Mouse (Mus musculus) hindbrain, embryonic 12.5 days (tissue): ENCODE data around the gene Pkmyt1. TPM values are rescaled to one million over a fixed set of nuclear protein-coding genes. Genes with fewer than 3 reads are reported as not detected.

ENCODE experiments used
- ATAC-seq: fragments of 200-750 bp; cut with Nextera tagmentation; 2 replicates; pipeline ENCODE4 v1.8.0; 2017; ENCODE audit warnings: moderate TSS enrichment; ENCODE audit not compliant: low FRiP score
- H3K27ac ChIP-seq: fragments of 300-500 bp; sonication (generic); 2 replicates; pipeline ENCODE4 v1.5.1; 2016; ENCODE audit warnings: mild to moderate bottlenecking
- H3K27me3 ChIP-seq: fragments of 300-500 bp; sonication (generic); 2 replicates; pipeline ENCODE4 v1.6.1; 2016; ENCODE audit warnings: mild to moderate bottlenecking
- H3K36me3 ChIP-seq: fragments of 300-500 bp; sonication (generic); 2 replicates; pipeline ENCODE4 v1.6.1; 2016; ENCODE audit warnings: mild to moderate bottlenecking
- H3K4me1 ChIP-seq: fragments of 300-500 bp; sonication (generic); 2 replicates; pipeline ENCODE4 v1.6.1; 2016
- H3K4me2 ChIP-seq: fragments of 300-500 bp; sonication (generic); replicated peaks from 2 replicates; pipeline ENCODE4 v1.6.1; 2016; ENCODE audit warnings: mild to moderate bottlenecking
- H3K4me3 ChIP-seq: fragments of 300-500 bp; sonication (generic); 2 replicates; pipeline ENCODE4 v1.5.1; 2016; ENCODE audit warnings: mild to moderate bottlenecking
- H3K9ac ChIP-seq: fragments of 300-500 bp; sonication (generic); 2 replicates; pipeline ENCODE4 v1.6.1; 2016; ENCODE audit warnings: mild to moderate bottlenecking, moderate library complexity
- H3K9me3 ChIP-seq: fragments of 300-500 bp; sonication (generic); replicated peaks from 2 replicates; pipeline ENCODE4 v1.6.1; 2016; ENCODE audit warnings: mild to moderate bottlenecking
- WGBS: fragments of 180-500 bp; shearing (Covaris S2); methylation state at CpG from one replicate; pipeline ENCODE4 v1.1.7; 2016; 5-methylcytosine and 5-hydroxymethylcytosine counted together
- polyA plus RNA-seq: library from polyadenylated mRNA; unstranded; fragments of >200 nt; fragmentation: Nextera tagmentation; extraction: Ambion mirVana; gene quantifications from 2 replicates; pipeline ENCODE4 v1.2.1, GENCODE M21; 2016

Gene Pkmyt1
- 29.1 and 31.2 TPM in 2 replicates for polyA plus RNA-seq

GRCm38 (mm10) chr17:23725999-23726757 lies at the start of gene Pkmyt1:
Gene Pkmyt1 (plus strand): TSS chr17:23726336.
- ATAC-seq: peak; percentile 95
- no peaks in the 10 kb centered on the region for H3K36me3 ChIP-seq
- 2% methylated on average over 64 of the region's 73 CpGs for WGBS
- peak within 1 kb of the TSS; percentile 82 for H3K9ac ChIP-seq
- H3K4me3 ChIP-seq: peak within 1 kb of the TSS; percentile 88
- no peaks in the 10 kb centered on the region for H3K9me3 ChIP-seq
- peak within 1 kb of the TSS; percentile 73 for H3K27ac ChIP-seq
- peaks cover 5% of the 10 kb centered on the region; the same call in 1 of the 2 replicates for H3K4me1 ChIP-seq
- peak within 1 kb of the TSS; percentile 97 for H3K4me2 ChIP-seq
- H3K27me3 ChIP-seq: no peaks in the 10 kb centered on the region

- Histone ChIP-seq H3K9ac (peak overlapping the region; percentile 54), H3K36me3 (no peaks in the 10 kb centered on the region), H3K27me3 (peaks cover 66% of the 10 kb centered on the region), H3K4me3 (peak overlapping the region; percentile 35), H3K9me3 (no peaks in the 10 kb centered on the region), H3K4me2 (peak overlapping the region; percentile 91), H3K4me1 (peaks cover 36% of the 10 kb centered on the region), H3K27ac (no peak overlapping the region)
- ATAC-seq: no peak
- WGBS: under 1% methylated on average over 36 of the region's 37 CpGs
These were observed 49.6 kb upstream of the Pkmyt1 start for GRCm38 (mm10) chr17:23676473-23677031.

- Histone ChIP-seq H3K9me3 (no peaks in the 10 kb centered on the region), H3K9ac (peak within 1 kb of the TSS; percentile 54), H3K27ac (no peak within 1 kb of the TSS), H3K27me3 (peaks cover 73% of the 10 kb centered on the region), H3K4me3 (peak within 1 kb of the TSS; percentile 35), H3K36me3 (no peaks in the 10 kb centered on the region), H3K4me1 (peaks cover 36% of the 10 kb centered on the region), H3K4me2 (peak within 1 kb of the TSS; percentile 91)
- no peak; the same call in 1 of the 2 replicates for ATAC-seq
- under 1% methylated on average over 34 of the region's 34 CpGs for WGBS
These were observed 48.9 kb upstream of the Pkmyt1 start, which contains the start of gene Tnfrsf12a for GRCm38 (mm10) chr17:23677236-23677679. Gene Tnfrsf12a (minus strand): TSS chr17:23677468.

GRCm38 (mm10) chr17:23679127-23679835 lies 46.9 kb upstream of the Pkmyt1 start, which contains the start of gene Cldn6:
Gene Cldn6 (plus strand): TSS chr17:23679249.
- Histone ChIP-seq H3K9ac (no peak within 1 kb of the TSS), H3K4me2 (peak within 1 kb of the TSS; percentile 19), H3K36me3 (no peaks in the 10 kb centered on the region), H3K27ac (no peak within 1 kb of the TSS), H3K4me1 (peaks cover 40% of the 10 kb centered on the region), H3K4me3 (peak within 1 kb of the TSS; percentile 16), H3K9me3 (no peaks in the 10 kb centered on the region), H3K27me3 (peaks cover 94% of the 10 kb centered on the region)
- ATAC-seq: no peak
- WGBS: 1% methylated on average over 37 of the region's 38 CpGs

- Histone ChIP-seq H3K4me1 (peaks cover 38% of the 10 kb centered on the region), H3K27me3 (peaks cover 88% of the 10 kb centered on the region), H3K4me3 (peak overlapping the region; percentile 16; the same call in 1 of the 2 replicates), H3K36me3 (no peaks in the 10 kb centered on the region), H3K27ac (no peak overlapping the region), H3K9ac (no peak overlapping the region), H3K9me3 (no peaks in the 10 kb centered on the region), H3K4me2 (peak overlapping the region; percentile 19; the same call in 1 of the 2 replicates)
- 80% methylated on average over 9 of the region's 9 CpGs for WGBS
- no peak for ATAC-seq
These were observed 45.8 kb upstream of the Pkmyt1 start for GRCm38 (mm10) chr17:23680336-23680735.

- Histone ChIP-seq H3K4me3 (peak overlapping the region; percentile 16; the same call in 1 of the 2 replicates), H3K9ac (no peak overlapping the region), H3K4me1 (peaks cover 31% of the 10 kb centered on the region), H3K27ac (no peak overlapping the region), H3K9me3 (no peaks in the 10 kb centered on the region), H3K36me3 (no peaks in the 10 kb centered on the region), H3K27me3 (peaks cover 80% of the 10 kb centered on the region), H3K4me2 (0 out of 2 replicates have a peak overlapping the region, but pooled peaks have one; percentile 19)
- no peak for ATAC-seq
- WGBS: 78% methylated on average over 10 of the region's 10 CpGs
These were observed 45.0 kb upstream of the Pkmyt1 start for GRCm38 (mm10) chr17:23681086-23681485.

GRCm38 (mm10) chr17:23682092-23682491 lies 44.0 kb upstream of the Pkmyt1 start:
- no peak overlapping the region; the same call in 1 of the 2 replicates for H3K4me2 ChIP-seq
- no peaks in the 10 kb centered on the region for H3K9me3 ChIP-seq
- peaks cover 22% of the 10 kb centered on the region for H3K4me1 ChIP-seq
- no peaks in the 10 kb centered on the region for H3K36me3 ChIP-seq
- H3K4me3 ChIP-seq: 0 out of 2 replicates have a peak overlapping the region, but pooled peaks have one; percentile 3
- no peak overlapping the region for H3K27ac ChIP-seq
- 60% methylated on average over 4 of the region's 4 CpGs for WGBS
- H3K27me3 ChIP-seq: peaks cover 71% of the 10 kb centered on the region
- no peak for ATAC-seq
- no peak overlapping the region for H3K9ac ChIP-seq

GRCm38 (mm10) chr17:23682530-23682929 lies 43.6 kb upstream of the Pkmyt1 start:
- no peak overlapping the region for H3K27ac ChIP-seq

GRCm38 (mm10) chr17:23683226-23683625 lies 42.9 kb upstream of the Pkmyt1 start:
- peaks cover 65% of the 10 kb centered on the region for H3K27me3 ChIP-seq
- no peak overlapping the region for H3K27ac ChIP-seq
- no peaks in the 10 kb centered on the region for H3K36me3 ChIP-seq
- no peaks in the 10 kb centered on the region for H3K9me3 ChIP-seq
- H3K4me2 ChIP-seq: peak overlapping the region; percentile 26; the same call in 1 of the 2 replicates
- ATAC-seq: no peak; the same call in 1 of the 2 replicates
- H3K4me3 ChIP-seq: peak overlapping the region; percentile 16
- WGBS: 27% methylated on average over 15 of the region's 15 CpGs
- H3K9ac ChIP-seq: no peak overlapping the region; the same call in 1 of the 2 replicates
- peaks cover 22% of the 10 kb centered on the region for H3K4me1 ChIP-seq

More at GRCm38 (mm10) chr17:23682530-23682929, 43.6 kb upstream of the Pkmyt1 start:
- Histone ChIP-seq H3K9ac (no peak overlapping the region), H3K9me3 (no peaks in the 10 kb centered on the region), H3K36me3 (no peaks in the 10 kb centered on the region), H3K4me2 (no peak overlapping the region; the same call in 1 of the 2 replicates), H3K4me1 (peaks cover 22% of the 10 kb centered on the region), H3K4me3 (peak overlapping the region; percentile 16), H3K27me3 (peaks cover 70% of the 10 kb centered on the region)
- no peak for ATAC-seq
- WGBS: 61% methylated on average over 3 of the region's 3 CpGs

GRCm38 (mm10) chr17:23683856-23684672 lies 42.1 kb upstream of the Pkmyt1 start, which contains the start of gene Cldn9:
Gene Cldn9 (minus strand): TSS chr17:23684026.
- ATAC-seq: peak; percentile 51
- no peaks in the 10 kb centered on the region for H3K9me3 ChIP-seq
- no peaks in the 10 kb centered on the region for H3K36me3 ChIP-seq
- H3K4me3 ChIP-seq: peak within 1 kb of the TSS; percentile 16
- peaks cover 57% of the 10 kb centered on the region for H3K27me3 ChIP-seq
- H3K4me1 ChIP-seq: peaks cover 22% of the 10 kb centered on the region
- 11% methylated on average over 15 of the region's 15 CpGs for WGBS
- H3K27ac ChIP-seq: no peak within 1 kb of the TSS
- H3K9ac ChIP-seq: peak within 1 kb of the TSS; percentile 15; the same call in 1 of the 2 replicates
- peak within 1 kb of the TSS; percentile 26; the same call in 1 of the 2 replicates for H3K4me2 ChIP-seq

- no peak overlapping the region for H3K4me3 ChIP-seq
- no peaks in the 10 kb centered on the region for H3K36me3 ChIP-seq
- peaks cover 32% of the 10 kb centered on the region for H3K27me3 ChIP-seq
- no peak overlapping the region for H3K9ac ChIP-seq
- no peak overlapping the region for H3K27ac ChIP-seq
- 88% methylated on average over 1 of the region's 1 CpGs for WGBS
- no peaks in the 10 kb centered on the region for H3K9me3 ChIP-seq
- no peak overlapping the region for H3K4me2 ChIP-seq
- ATAC-seq: no peak
- H3K4me1 ChIP-seq: peaks cover 6% of the 10 kb centered on the region; the same call in 1 of the 2 replicates
These were observed 31.6 kb upstream of the Pkmyt1 start for GRCm38 (mm10) chr17:23694491-23694890.
